Mouse (Mus musculus) lung, adult 2 months (tissue): ENCODE measurements around the gene Gm20696. TPM values are rescaled to one million over a fixed set of nuclear protein-coding genes. Genes with fewer than 3 reads are reported as not detected.

Experiments
- DNase-seq: peaks from one replicate; pipeline ENCODE4 v3.0.0; 2022
- H3K4me1 ChIP-seq: fragments of 200-500 bp; 2 replicates; pipeline ENCODE4 v1.6.1; 2011; ENCODE audit warnings: low read length; ENCODE audit not compliant: control insufficient read depth, insufficient read depth
- H3K4me3 ChIP-seq: fragments of 200-500 bp; replicated peaks from 2 replicates; pipeline ENCODE3; 2011; ENCODE audit warnings: low read depth, mild to moderate bottlenecking, control low read depth, low read length; ENCODE audit errors: extremely low read depth
- CTCF ChIP-seq: fragments of 200-500 bp; IDR thresholded peaks from 2 replicates; pipeline ENCODE4 v1.5.1; 2011; ENCODE audit warnings: mild to moderate bottlenecking, low read length, control low read depth; ENCODE audit not compliant: insufficient read depth
- POLR2A ChIP-seq: fragments of 200-500 bp; IDR thresholded peaks from 2 replicates; pipeline ENCODE4 v1.6.1; 2011; ENCODE audit warnings: low read depth, mild to moderate bottlenecking, control low read depth, low read length, borderline replicate concordance; ENCODE audit errors: extremely low read depth
- WGBS: fragments of 180-500 bp; shearing (Covaris S2); methylation state at CpG from one replicate; pipeline ENCODE4 v1.1.7; 2018; 5-methylcytosine and 5-hydroxymethylcytosine counted together
- polyA plus RNA-seq: library from polyadenylated mRNA; depleted of rRNA; stranded (reverse); fragments of >200 nt; gene quantifications from 2 replicates; pipeline ENCODE4 v1.2.3, GENCODE M21; 2012; rRNA removed

Gene Gm20696
- polyA plus RNA-seq, result 0.71 and 1.4 TPM in 2 replicates

DNA sequence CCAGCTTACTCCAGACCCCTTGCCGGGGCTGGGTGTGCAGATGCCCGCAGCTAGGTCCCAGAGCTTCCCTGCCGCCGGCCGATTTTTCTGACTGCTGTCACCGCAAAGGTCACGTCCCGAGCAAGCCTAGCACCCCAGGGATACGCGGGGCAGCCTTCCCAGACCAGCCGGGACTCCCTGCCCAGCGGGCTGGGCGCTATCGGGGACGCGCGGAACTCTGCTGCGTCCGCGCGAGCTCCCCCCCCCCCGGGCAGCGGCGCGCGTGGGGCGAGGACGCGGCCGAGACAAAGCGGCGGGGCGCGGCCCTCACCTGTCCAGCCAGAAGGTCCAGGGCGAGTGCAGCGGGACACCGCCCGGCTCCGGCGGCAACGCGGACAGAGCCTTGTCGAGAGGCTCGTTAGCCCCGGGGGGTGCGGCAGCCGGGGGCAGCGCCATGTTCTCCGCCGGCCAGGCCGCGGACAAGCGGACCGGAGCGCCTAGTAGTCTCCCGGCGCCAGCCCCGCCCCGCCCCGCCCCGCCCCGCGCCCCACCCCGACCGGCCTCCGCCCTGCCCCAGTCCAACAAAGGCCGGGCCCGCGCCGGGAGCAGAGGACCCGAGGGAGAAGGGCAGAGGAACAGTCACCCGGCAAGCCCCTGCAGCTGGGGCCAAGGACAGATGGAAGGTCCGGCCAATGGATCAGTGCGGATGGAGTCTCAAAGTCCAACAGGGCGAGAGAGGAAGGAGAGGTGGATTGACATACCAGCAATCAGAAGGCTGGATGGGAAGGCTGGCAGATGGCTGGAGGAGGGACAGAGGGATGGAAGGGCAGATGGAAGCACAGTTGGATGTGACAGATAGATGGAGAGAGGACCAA lies at the start of gene Gm20696, which contains the start of gene Eif4e3:
Gene Gm20696 (minus strand): TSS at position 480 of the 854 bp plus-strand sequence.
Gene Eif4e3 (minus strand): TSS at position 454 of the 854 bp plus-strand sequence.
- under 1% methylated on average over 62 of the region's 75 CpGs for WGBS

DNA sequence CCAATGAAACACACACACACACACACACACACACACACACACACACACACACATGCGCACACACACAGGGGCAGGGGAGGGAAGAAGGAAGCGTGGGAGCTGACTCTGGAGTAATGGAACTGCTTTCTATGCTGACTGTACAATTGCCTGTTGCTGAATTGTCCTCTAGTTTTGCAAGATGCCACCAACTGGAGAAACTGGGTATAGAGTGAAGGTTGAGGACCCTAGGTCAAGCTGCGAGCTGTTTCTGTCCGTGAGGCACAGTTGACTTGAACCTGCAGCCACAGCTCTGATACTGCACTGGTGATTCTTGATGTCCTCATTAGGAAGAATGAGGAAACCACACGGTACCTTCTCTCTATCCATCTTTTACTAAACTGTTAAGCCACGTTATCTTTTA lies 49.3 kb upstream of the Gm20696 start:
- 53% methylated on average over 6 of the region's 6 CpGs for WGBS
- TF ChIP-seq POLR2A (no peak), CTCF (no peak)
- no peak for DNase-seq
- H3K4me3 ChIP-seq, result no peak overlapping the region
- no peaks in the 10 kb centered on the region for H3K4me1 ChIP-seq

More for the DNA sequence above, at the start of gene Gm20696, which contains the start of gene Eif4e3:
- peak; percentile 36; the same call in 1 of the 2 replicates for TF ChIP-seq POLR2A
- TF ChIP-seq CTCF, result no peak
- Histone ChIP-seq H3K4me3 (peak within 1 kb of the TSS; percentile 78), H3K4me1 (peaks cover 3% of the 10 kb centered on the region)
- DNase-seq, result peak; percentile 64

DNA sequence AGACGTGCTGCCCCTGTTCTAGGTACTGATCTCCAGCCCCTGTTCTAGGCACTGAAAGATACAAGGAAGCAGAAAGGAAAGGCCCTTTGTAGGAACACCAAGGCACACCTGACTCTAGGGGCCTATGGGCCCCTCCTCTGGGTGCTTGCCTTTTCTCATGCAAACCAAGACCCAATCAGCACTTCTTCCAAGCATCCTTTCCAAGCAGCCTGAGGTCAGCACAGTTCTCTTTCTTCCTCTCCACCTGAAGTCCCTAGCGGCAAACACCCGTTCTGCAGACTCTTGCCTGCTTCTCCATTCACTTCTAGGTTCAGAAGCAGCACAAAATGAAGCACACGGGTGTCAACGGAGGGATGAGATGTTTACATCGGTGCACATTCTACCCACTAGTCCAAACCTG lies 48.6 kb upstream of the Gm20696 start:
- no peak overlapping the region for H3K4me3 ChIP-seq
- no peaks in the 10 kb centered on the region for H3K4me1 ChIP-seq
- TF ChIP-seq POLR2A (no peak), CTCF (no peak)
- no peak for DNase-seq
- 79% methylated on average over 6 of the region's 6 CpGs for whole genome bisulfite sequencing

DNA sequence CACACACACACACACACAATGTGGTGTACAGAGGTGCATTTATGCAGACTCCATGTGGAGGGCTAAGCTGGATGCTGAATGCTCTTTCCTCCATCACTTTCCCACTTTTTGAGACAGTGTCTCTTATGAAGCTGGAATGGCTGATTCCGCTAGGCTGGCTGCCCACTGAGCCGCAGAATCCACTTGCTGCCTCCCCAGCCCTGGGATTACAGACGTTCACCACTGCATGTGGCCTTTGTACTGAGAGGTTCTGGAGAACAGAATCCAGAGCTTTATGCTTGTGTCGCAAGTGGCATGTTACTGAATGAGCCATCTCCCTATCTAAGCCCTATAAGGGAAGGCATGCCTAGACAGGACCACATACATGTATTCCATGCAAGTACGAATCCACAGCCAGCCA lies 46.7 kb upstream of the Gm20696 start:
- TF ChIP-seq POLR2A, result no peak
- no peak for TF ChIP-seq CTCF
- H3K4me3 ChIP-seq, result no peak overlapping the region
- 87% methylated on average over 5 of the region's 5 CpGs for WGBS
- no peak for DNase-seq
- no peaks in the 10 kb centered on the region for H3K4me1 ChIP-seq

DNA sequence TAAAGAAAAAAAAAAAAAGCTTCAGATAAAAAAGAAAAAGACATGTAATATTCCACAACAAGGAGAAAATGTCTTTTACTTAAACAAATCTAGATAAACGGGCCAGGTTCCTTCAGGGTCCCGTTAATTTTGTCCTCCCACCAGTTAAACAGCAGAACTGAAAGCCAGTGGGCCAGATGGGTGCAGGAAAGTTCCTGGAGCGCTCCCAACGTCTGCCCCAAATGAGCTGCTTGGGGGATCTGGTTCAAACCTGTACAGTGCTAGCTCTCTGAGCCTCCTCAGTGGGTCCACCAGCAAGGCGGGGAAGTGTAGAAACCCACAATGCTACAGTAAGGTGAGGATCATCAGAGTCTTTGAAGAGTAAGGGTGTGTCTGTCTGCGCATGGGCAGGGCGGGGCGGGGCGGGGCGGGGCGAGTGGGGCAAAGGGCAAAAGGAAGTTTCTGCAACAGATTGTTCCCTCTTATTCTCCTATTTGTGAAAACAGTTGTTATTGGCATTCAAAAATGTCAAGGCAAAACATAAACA lies 45.0 kb upstream of the Gm20696 start:
- no peak overlapping the region for H3K4me3 ChIP-seq
- WGBS, result 62% methylated on average over 11 of the region's 11 CpGs
- DNase-seq, result no peak
- H3K4me1 ChIP-seq, result no peaks in the 10 kb centered on the region
- TF ChIP-seq POLR2A (no peak), CTCF (no peak)

DNA sequence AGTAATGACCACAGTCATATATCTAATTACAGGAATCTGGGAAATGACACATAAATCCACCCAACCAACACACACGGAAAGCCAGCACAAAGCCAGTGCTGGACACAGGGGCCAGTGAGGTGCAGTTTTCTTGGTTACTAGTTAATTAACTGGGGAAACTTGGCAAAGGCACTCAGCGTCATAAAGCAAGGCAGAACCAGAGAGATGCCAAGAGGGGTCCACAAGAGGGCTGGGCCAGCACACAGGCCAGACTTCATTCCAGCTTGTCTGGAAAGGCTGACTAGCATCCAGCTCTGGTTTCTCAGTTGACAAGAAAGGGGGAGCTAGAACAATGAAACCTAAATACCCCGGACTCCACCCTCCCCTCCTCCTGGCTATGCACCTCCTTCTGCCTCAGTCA lies 33.9 kb upstream of the Gm20696 start:
- no peak for DNase-seq
- WGBS, result 75% methylated on average over 3 of the region's 3 CpGs
- TF ChIP-seq CTCF (no peak), POLR2A (no peak)
- Histone ChIP-seq H3K4me3 (no peak overlapping the region), H3K4me1 (no peaks in the 10 kb centered on the region)

DNA sequence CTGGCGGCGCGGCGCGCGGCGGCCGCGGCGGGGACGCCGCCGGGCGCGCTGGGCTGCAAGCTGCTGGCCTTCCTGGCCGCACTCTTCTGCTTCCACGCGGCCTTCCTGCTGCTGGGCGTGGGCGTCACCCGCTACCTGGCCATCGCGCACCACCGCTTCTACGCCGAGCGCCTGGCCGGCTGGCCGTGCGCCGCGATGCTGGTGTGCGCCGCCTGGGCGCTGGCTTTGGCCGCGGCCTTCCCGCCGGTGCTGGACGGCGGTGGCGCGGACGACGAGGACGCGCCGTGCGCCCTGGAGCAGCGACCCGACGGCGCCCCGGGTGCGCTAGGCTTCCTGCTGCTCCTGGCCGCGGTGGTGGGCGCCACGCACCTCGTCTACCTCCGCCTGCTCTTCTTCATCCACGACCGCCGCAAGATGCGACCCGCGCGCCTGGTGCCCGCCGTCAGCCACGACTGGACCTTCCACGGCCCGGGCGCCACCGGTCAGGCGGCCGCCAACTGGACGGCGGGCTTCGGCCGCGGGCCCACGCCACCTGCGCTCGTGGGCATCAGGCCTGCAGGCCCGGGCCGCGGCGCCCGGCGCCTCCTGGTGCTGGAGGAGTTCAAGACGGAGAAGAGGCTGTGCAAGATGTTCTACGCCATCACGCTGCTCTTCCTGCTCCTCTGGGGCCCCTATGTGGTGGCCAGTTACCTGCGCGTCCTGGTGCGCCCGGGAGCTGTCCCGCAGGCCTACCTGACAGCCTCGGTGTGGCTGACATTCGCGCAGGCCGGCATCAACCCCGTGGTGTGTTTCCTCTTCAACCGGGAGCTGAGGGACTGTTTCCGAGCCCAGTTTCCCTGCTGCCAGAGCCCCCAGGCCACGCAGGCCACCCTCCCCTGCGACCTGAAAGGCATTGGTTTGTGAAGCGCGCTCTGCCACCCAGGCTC lies 26.6 kb upstream of the Gm20696 start:
- DNase-seq, result no peak
- TF ChIP-seq POLR2A, result no peak
- WGBS, result 3% methylated on average over 110 of the region's 110 CpGs
- Histone ChIP-seq H3K4me1 (no peaks in the 10 kb centered on the region), H3K4me3 (peak overlapping the region; percentile 50)

DNA sequence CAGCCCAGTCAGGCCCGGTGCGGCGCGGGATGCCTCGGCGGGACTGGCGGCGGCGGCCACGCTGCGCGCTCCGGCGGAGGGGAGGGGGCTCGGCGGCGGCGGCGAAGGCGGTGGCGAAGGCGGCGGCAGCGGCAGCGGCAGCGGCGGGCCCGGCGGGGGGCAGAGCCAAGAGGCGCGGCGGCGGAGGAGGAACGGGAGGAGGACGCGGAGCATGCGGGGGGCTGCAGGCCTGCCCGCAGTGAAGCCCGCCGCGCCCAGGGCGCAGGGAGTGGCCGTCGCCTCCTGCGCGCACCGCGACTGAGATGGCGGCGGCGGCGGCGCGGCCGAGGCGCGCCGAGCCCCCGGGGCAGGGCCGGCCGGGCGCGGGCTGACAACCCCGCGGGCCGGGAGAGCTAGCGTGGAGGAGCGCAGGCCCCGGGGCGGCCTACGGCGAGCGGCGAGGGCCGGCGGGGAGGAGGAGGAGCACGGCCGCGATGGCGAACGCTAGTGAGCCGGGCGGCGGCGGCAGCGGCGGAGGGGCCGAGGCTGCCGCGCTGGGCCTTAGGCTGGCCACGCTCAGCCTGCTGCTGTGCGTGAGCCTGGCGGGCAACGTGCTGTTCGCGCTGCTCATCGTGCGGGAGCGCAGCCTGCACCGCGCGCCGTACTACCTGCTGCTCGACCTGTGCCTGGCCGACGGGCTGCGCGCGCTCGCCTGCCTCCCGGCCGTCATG lies 25.8 kb upstream of the Gm20696 start, which contains the start of gene Gpr27:
Gene Gpr27 (plus strand): TSS at position 474 of the 710 bp plus-strand sequence.
- peak within 1 kb of the TSS; percentile 78 for H3K4me3 ChIP-seq
- H3K4me1 ChIP-seq, result no peaks in the 10 kb centered on the region
- TF ChIP-seq CTCF (no peak), POLR2A (no peak)
- DNase-seq, result no peak
- under 1% methylated on average over 100 of the region's 112 CpGs for WGBS
